In genomic region chr8:124202895-124203294, GRCm38 (mm10) we compare ENCODE assay signal across 17 mouse cellular contexts. TPM values are rescaled to one million over a fixed set of nuclear protein-coding genes. Genes with fewer than 3 reads are reported as not detected.
DNase-seq lines count a peak whose midpoint lies in the region; ATAC-seq and TF ChIP-seq lines count a peak whose summit lies in the region.
"Had no signal": no experiment of that assay in that cellular context is flagged by ENCODE, and none has a peak within 500 bp of the region (broad histone marks: within the 10 kb centered on the region; RNA-seq: fewer than 3 reads in every experiment).

No protein-coding gene starts in this region.

- H3K27me3 ChIP-seq in liver, adult 2 months (ENCODE audit: control insufficient read depth, insufficient read depth, low read length) = 0 out of 2 replicates have a peak, but pooled peaks cover 2% of the 10 kb centered on the region
- no peaks in the 10 kb centered on the region for H3K27me3 ChIP-seq in liver, embryonic 11.5 days (replicated peaks; ENCODE audit: control insufficient read depth, insufficient read depth, low read length)
- no peaks in the 10 kb centered on the region for H3K27me3 ChIP-seq in stomach, embryonic 15.5 days (replicated peaks)
- H3K27me3 ChIP-seq in stomach, postnatal 0 days (ENCODE audit: control insufficient read depth, insufficient read depth, low read length) = no peaks in the 10 kb centered on the region
- H3K27me3 ChIP-seq: forebrain, embryonic 13.5 days had no signal

- peaks cover 7% of the 10 kb centered on the region for H3K4me1 ChIP-seq in liver, adult 2 months (ENCODE audit: control insufficient read depth, insufficient read depth, low read length)
- H3K4me1 ChIP-seq in liver, embryonic 11.5 days (replicated peaks; ENCODE audit: control insufficient read depth, insufficient read depth, low read length) = no peaks in the 10 kb centered on the region
- H3K4me1 ChIP-seq in stomach, embryonic 15.5 days = peaks cover 16% of the 10 kb centered on the region
- no peaks in the 10 kb centered on the region for H3K4me1 ChIP-seq in stomach, postnatal 0 days (replicated peaks; ENCODE audit: control insufficient read depth, insufficient read depth)
- H3K4me1 ChIP-seq: forebrain, embryonic 13.5 days; heart, embryonic 12.5 days had no signal

- WGBS in liver, adult 2 months = 20% methylated on average over 5 of the region's 5 CpGs
- WGBS in liver, embryonic 11.5 days = 75% methylated on average over 5 of the region's 5 CpGs
- WGBS in stomach, embryonic 15.5 days = 67% methylated on average over 5 of the region's 5 CpGs
- 49% methylated on average over 5 of the region's 5 CpGs for WGBS in stomach, postnatal 0 days

- H3K79me2 ChIP-seq in liver, adult 2 months (ENCODE audit: control insufficient read depth, insufficient read depth, low read length) = no peaks in the 10 kb centered on the region

- no peak for TF ChIP-seq CTCF in liver, adult 2 months (IDR thresholded peaks at IDR 0.05; ENCODE audit: low read depth, low read length)
- no peak for TF ChIP-seq CTCF in stomach, postnatal 0 days (IDR thresholded peaks at IDR 0.05; ENCODE audit: low read depth)

- H3K9ac ChIP-seq in liver, adult 2 months (ENCODE audit: low read depth, low read length) = no peak overlapping the region
- no peak overlapping the region for H3K9ac ChIP-seq in liver, embryonic 11.5 days (ENCODE audit: low read depth, low read length)
- H3K9ac ChIP-seq in stomach, embryonic 15.5 days = no peak overlapping the region
- no peak overlapping the region for H3K9ac ChIP-seq in stomach, postnatal 0 days (ENCODE audit: low read length)
- H3K9ac ChIP-seq: forebrain, embryonic 13.5 days; forebrain, postnatal 0 days; heart, embryonic 12.5 days had no signal

- no peaks in the 10 kb centered on the region for H3K36me3 ChIP-seq in liver, adult 2 months (ENCODE audit: control insufficient read depth, insufficient read depth, low read length)
- H3K36me3 ChIP-seq in liver, embryonic 11.5 days (ENCODE audit: control insufficient read depth, insufficient read depth, low read length) = no peaks in the 10 kb centered on the region
- H3K36me3 ChIP-seq in stomach, embryonic 15.5 days = no peaks in the 10 kb centered on the region
- no peaks in the 10 kb centered on the region for H3K36me3 ChIP-seq in stomach, postnatal 0 days (ENCODE audit: control insufficient read depth, insufficient read depth, low read length)
- H3K36me3 ChIP-seq: embryonic facial prominence, embryonic 10.5 days; heart, embryonic 12.5 days; hindbrain, embryonic 10.5 days had no signal

- DNase-seq in liver, adult 2 months (ENCODE audit: extremely low read depth, low read depth, low spot score) = peak; percentile 82
- DNase-seq in liver, embryonic 11.5 days (ENCODE audit: low spot score) = no peak
- DNase-seq in urinary bladder, adult 18-20 months (ENCODE audit: low spot score in 2 of 2) = peak; percentile 30 to 58
- DNase-seq in urinary bladder, postnatal 10 days (ENCODE audit: low spot score) = no peak
- DNase-seq in stomach, postnatal 0 days (ENCODE audit: low spot score) = no peak
- no peak for DNase-seq in left cerebral cortex, adult 9 months (ENCODE audit: low spot score in 2 of 2)
- DNase-seq: adrenal gland, adult 2 months; adrenal gland, postnatal 25 days; cerebellum, adult 2 months; cerebellum, postnatal 10 days; forebrain, postnatal 0 days; gastrocnemius, postnatal 14 days had no signal

- ATAC-seq in liver, embryonic 11.5 days (replicated peaks; ENCODE audit: low FRiP score) = no peak
- no peak for ATAC-seq in stomach, embryonic 15.5 days (ENCODE audit: insufficient read depth, low FRiP score, low read depth)
- 0 out of 2 replicates have a peak, but pooled peaks have one; percentile 38 for ATAC-seq in stomach, postnatal 0 days (ENCODE audit: low FRiP score, low TSS enrichment)
- ATAC-seq: forebrain, embryonic 13.5 days; forebrain, postnatal 0 days had no signal

- no peak overlapping the region for H3K4me2 ChIP-seq in liver, embryonic 11.5 days
- H3K4me2 ChIP-seq in stomach, embryonic 15.5 days = no peak overlapping the region
- no peak overlapping the region for H3K4me2 ChIP-seq in stomach, postnatal 0 days (replicated peaks; ENCODE audit: low read depth)
- H3K4me2 ChIP-seq: forebrain, embryonic 13.5 days; heart, embryonic 12.5 days had no signal

- TF ChIP-seq POLR2A in liver, adult 2 months (IDR thresholded peaks at IDR 0.05; ENCODE audit: extremely low read depth, insufficient read depth, low read length) = no peak

- H3K27ac ChIP-seq in liver, adult 2 months (replicated peaks; ENCODE audit: insufficient read depth, low read depth, low read length) = no peak overlapping the region
- no peak overlapping the region for H3K27ac ChIP-seq in liver, embryonic 11.5 days (ENCODE audit: low read depth, low read length)
- 0 out of 2 replicates have a peak overlapping the region, but pooled peaks have one; percentile 41 for H3K27ac ChIP-seq in stomach, embryonic 15.5 days
- 0 out of 2 replicates have a peak overlapping the region, but pooled peaks have one; percentile 30 for H3K27ac ChIP-seq in stomach, postnatal 0 days (replicated peaks)
- H3K27ac ChIP-seq: embryonic facial prominence, embryonic 10.5 days; forebrain, embryonic 13.5 days had no signal

- no peaks in the 10 kb centered on the region for H3K9me3 ChIP-seq in liver, embryonic 11.5 days (ENCODE audit: control insufficient read depth, low read length)
- no peaks in the 10 kb centered on the region for H3K9me3 ChIP-seq in stomach, embryonic 15.5 days
- H3K9me3 ChIP-seq in stomach, postnatal 0 days (ENCODE audit: control insufficient read depth, low read length) = no peaks in the 10 kb centered on the region
- H3K9me3 ChIP-seq: embryonic facial prominence, embryonic 10.5 days; forebrain, embryonic 13.5 days; heart, embryonic 12.5 days; hindbrain, embryonic 10.5 days had no signal

- TF ChIP-seq EP300 in stomach, postnatal 0 days (optimal IDR thresholded peaks at IDR 0.05) = no peak

- no peak overlapping the region for H3K4me3 ChIP-seq in liver, adult 2 months (ENCODE audit: insufficient read depth, low read depth, low read length)
- H3K4me3 ChIP-seq in liver, embryonic 11.5 days (ENCODE audit: low read depth, low read length) = no peak overlapping the region
- H3K4me3 ChIP-seq in stomach, embryonic 15.5 days (replicated peaks) = no peak overlapping the region
- H3K4me3 ChIP-seq in stomach, postnatal 0 days (ENCODE audit: low read depth, low read length) = no peak overlapping the region
- H3K4me3 ChIP-seq: embryonic facial prominence, embryonic 10.5 days; forebrain, embryonic 13.5 days; heart, embryonic 12.5 days; hindbrain, embryonic 10.5 days had no signal

RNA-seq across cellular contexts. Expression of gene Galnt2, which starts 28.3 kb away (rescaled TPM):
- total RNA-seq in liver, adult 2 months (2014; rRNA removed) = 9.3 and 11.3 TPM in 2 replicates
- polyA plus RNA-seq in liver, adult 2 months (2012; rRNA removed) = 7.3 and 11.3 TPM in 2 replicates
- 46.6 and 48.6 TPM in 2 replicates for polyA plus RNA-seq in liver, embryonic 11.5 days (2014; fragmentation: Nextera tagmentation; extraction: Ambion mirVana)
- 74.9 and 80.5 TPM in 2 replicates for polyA plus RNA-seq in stomach, embryonic 15.5 days (2015; fragmentation: Nextera tagmentation; extraction: Ambion mirVana)
- polyA plus RNA-seq in stomach, postnatal 0 days (2015; fragmentation: Nextera tagmentation; extraction: Ambion mirVana) = 48.6 and 48.9 TPM in 2 replicates

Comparison
In these comparisons a context has a peak if more than half of its experiments do, and no peak if none do; other contexts are left out.
1. DNase-seq: peak in liver, adult 2 months (single experiment) and urinary bladder, adult 18-20 months (2 of 2); none in liver, embryonic 11.5 days (single experiment), urinary bladder, postnatal 10 days (single experiment), stomach, postnatal 0 days (single experiment) and left cerebral cortex, adult 9 months (0 of 2).
2. H3K27ac ChIP-seq: peak in stomach, embryonic 15.5 days (single experiment) and stomach, postnatal 0 days (single experiment); none in liver, adult 2 months (single experiment) and liver, embryonic 11.5 days (single experiment).